Mouse (Mus musculus) brain, embryonic 14.5 days (tissue): Measurements from ENCODE around the gene Spp1.

ENCODE experiments used
- CTCF ChIP-seq: fragments of 200-500 bp; IDR thresholded peaks from 2 replicates; pipeline ENCODE4 v1.5.1; 2012; ENCODE audit warnings: inconsistent platforms, mild to moderate bottlenecking, moderate library complexity, borderline replicate concordance; ENCODE audit not compliant: insufficient read depth, insufficient read length; ENCODE audit errors: extremely low read depth
- POLR2A ChIP-seq: fragments of 200-500 bp; IDR thresholded peaks from 2 replicates; pipeline ENCODE4 v1.6.1; 2012; ENCODE audit warnings: mild to moderate bottlenecking, inconsistent platforms, borderline replicate concordance; ENCODE audit not compliant: poor library complexity, insufficient read depth, insufficient read length, severe bottlenecking; ENCODE audit errors: extremely low read depth

DNA sequence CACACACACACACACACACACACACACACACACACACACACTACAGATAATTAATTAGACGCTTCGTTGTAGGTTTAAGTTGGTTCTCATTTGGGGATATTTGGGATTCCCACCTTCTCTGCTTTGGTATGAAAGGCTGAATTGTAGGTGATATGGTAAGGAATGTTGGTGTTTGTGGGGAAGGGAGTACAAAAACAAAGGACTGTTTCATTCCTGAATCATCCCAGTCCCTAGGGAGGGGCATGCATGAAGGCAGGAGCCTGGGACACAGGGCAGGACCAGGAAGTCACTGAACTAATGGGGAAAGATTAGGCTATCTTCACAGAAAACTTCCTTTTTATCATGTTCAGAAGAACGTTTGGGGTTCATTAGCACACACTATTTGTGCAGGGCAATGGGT lies 31.6 kb upstream of the Spp1 start:
- TF ChIP-seq POLR2A (no peak), CTCF (no peak)
